Mouse (Mus musculus) C2C12 (cell line): Measurements from ENCODE around the gene Wasf2.

Source experiments
- CTCF ChIP-seq: IDR thresholded peaks from one replicate; pipeline ENCODE4 v1.5.1; 2011; ENCODE audit not compliant: control insufficient read depth, insufficient read depth, insufficient read length
- MAX ChIP-seq: IDR thresholded peaks from one replicate; pipeline ENCODE4 v1.6.1; 2011; ENCODE audit warnings: mild to moderate bottlenecking, control low read depth
- USF1 ChIP-seq: IDR thresholded peaks from one replicate; pipeline ENCODE4 v1.6.1; 2011; ENCODE audit warnings: low read depth, mild to moderate bottlenecking, control low read depth, moderate library complexity

DNA sequence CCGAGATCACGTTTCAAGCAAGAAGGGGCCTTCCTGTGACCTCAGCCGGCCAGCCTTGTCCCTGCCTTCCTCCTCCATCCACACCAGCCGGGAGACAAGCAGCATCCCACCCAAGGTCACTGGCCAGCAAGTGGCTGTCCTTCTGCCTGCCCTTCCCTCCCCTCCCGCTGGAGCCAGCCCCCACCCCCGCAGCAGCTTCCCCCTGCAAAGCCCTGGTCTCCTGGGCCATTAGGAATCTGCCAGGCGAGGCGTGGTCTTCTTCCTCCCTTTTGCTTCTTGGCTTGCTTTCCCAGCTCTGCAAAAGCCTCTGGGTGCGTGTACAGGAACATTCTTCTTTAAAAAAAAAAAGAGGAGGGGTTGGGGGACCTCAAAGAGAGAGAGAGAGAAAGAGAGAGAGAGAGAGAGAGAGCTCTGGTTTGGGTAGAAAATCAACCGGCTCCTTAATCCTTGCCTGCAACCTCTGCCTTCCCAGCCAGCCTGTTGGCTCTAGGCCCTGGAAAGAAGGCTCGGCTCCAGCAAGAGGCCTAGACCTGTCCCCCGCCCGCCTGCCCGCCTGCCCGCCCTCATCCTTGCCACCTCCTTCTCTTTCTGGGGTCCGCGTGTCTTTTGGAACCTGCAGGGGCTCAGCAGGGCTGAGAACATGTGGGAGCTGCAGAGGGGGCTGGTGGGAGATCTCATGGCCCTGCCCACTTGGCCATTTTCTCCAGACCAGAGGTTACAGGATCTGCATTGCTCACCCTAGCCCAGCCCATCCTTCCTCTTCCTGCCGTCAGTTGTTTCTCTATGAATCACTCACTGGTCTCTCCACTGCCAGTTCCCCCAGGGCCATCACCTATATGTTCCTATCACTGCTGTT is 12.5 kb upstream of the Wasf2 start:
- TF ChIP-seq CTCF: no peak
- TF ChIP-seq USF1: no peak
- TF ChIP-seq MAX: no peak
